Mouse (Mus musculus) brain, embryonic 14.5 days (tissue): ENCODE measurements around the gene Gm8947.
"Not testable (repeated sequence)": the region's sequence is repeated elsewhere in the genome, so short reads cannot be mapped to it uniquely, and the experiment has no call there.

ENCODE experiments used
- CTCF ChIP-seq: fragments of 200-500 bp; IDR thresholded peaks from 2 replicates; pipeline ENCODE4 v1.5.1; 2012; ENCODE audit warnings: inconsistent platforms, mild to moderate bottlenecking, moderate library complexity, borderline replicate concordance; ENCODE audit not compliant: insufficient read depth, insufficient read length; ENCODE audit errors: extremely low read depth
- POLR2A ChIP-seq: fragments of 200-500 bp; IDR thresholded peaks from 2 replicates; pipeline ENCODE4 v1.6.1; 2012; ENCODE audit warnings: mild to moderate bottlenecking, inconsistent platforms, borderline replicate concordance; ENCODE audit not compliant: poor library complexity, insufficient read depth, insufficient read length, severe bottlenecking; ENCODE audit errors: extremely low read depth

DNA sequence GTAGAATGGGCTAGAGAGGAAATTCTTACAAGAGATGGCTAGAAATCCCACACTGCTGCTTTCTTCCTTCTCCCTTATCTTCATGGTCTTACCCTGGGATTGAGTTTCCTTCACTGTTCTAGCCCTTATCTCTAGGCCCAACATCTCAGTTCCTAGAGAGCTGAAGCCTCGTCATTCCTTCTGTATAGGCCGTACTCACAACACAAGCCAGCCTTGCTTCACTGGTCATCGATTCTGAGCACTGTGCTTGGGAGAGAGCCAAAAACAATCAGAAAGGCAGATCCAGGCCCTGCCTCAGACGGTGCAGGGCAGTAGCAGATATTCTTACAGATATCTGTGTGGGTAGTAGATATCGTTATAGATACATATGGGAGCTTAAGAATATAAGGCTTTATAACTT lies 16.3 kb downstream of the Gm8947 start:
- not testable (repeated sequence) for TF ChIP-seq POLR2A, CTCF
